Mouse (Mus musculus): ENCODE results near the gene Stom.

Gene Stom

GRCm38 (mm10) chr2:35318405-35318804, 18.4 kb downstream of the Stom start:
- DNase-seq = no peak

GRCm38 (mm10) chr2:35317604-35318003, 19.2 kb downstream of the Stom start:
- DNase-seq = no peak

- no peak for DNase-seq
Measured at GRCm38 (mm10) chr2:35314300-35314699, 22.5 kb downstream of the Stom start.

GRCm38 (mm10) chr2:35309906-35310493, 26.8 kb downstream of the Stom start:
- DNase-seq = no peak

- DNase-seq = no peak
Measured at GRCm38 (mm10) chr2:35308166-35308565, 28.6 kb downstream of the Stom start.

- DNase-seq = no peak
Measured at GRCm38 (mm10) chr2:35302049-35302885, 34.5 kb downstream of the Stom start.

GRCm38 (mm10) chr2:35299437-35299836, 37.3 kb downstream of the Stom start:
- DNase-seq = no peak

GRCm38 (mm10) chr2:35297703-35298332, 39.0 kb downstream of the Stom start:
- DNase-seq = peak; percentile 82

GRCm38 (mm10) chr2:35293291-35293690, 43.5 kb downstream of the Stom start:
- no peak for DNase-seq

- DNase-seq = no peak
Measured at GRCm38 (mm10) chr2:35292700-35293099, 44.1 kb downstream of the Stom start.

- DNase-seq = peak; percentile 62
Measured at GRCm38 (mm10) chr2:35291856-35292255, 44.9 kb downstream of the Stom start.

- peak; percentile 79 for DNase-seq
Measured at GRCm38 (mm10) chr2:35288758-35289635, 47.8 kb downstream of the Stom start.

- no peak for DNase-seq
Measured at GRCm38 (mm10) chr2:35287017-35287620, 49.7 kb downstream of the Stom start.

- DNase-seq = no peak
Measured at GRCm38 (mm10) chr2:35285209-35285608, 51.6 kb downstream of the Stom start.

GRCm38 (mm10) chr2:35283997-35284396, 52.8 kb downstream of the Stom start:
- DNase-seq = no peak

- DNase-seq = peak; percentile 34
Measured at GRCm38 (mm10) chr2:35282214-35282613, 54.6 kb downstream of the Stom start.

GRCm38 (mm10) chr2:35280001-35280400, 56.8 kb downstream of the Stom start:
- no peak for DNase-seq

GRCm38 (mm10) chr2:35278371-35279210, 58.2 kb downstream of the Stom start:
- no peak for DNase-seq

GRCm38 (mm10) chr2:35277686-35278085, 59.1 kb downstream of the Stom start:
- no peak for DNase-seq

- no peak for DNase-seq
Measured at GRCm38 (mm10) chr2:35273536-35273935, 63.2 kb downstream of the Stom start.

- peak; percentile 40 for DNase-seq
Measured at GRCm38 (mm10) chr2:35272881-35273280, 63.9 kb downstream of the Stom start.

GRCm38 (mm10) chr2:35271817-35272216, 65.0 kb downstream of the Stom start:
- DNase-seq = no peak
